Mouse (Mus musculus): ENCODE results near the gene Mst1r. TPM values are rescaled to one million over a fixed set of nuclear protein-coding genes. Genes with fewer than 3 reads are reported as not detected.

Mst1r gene
- polyA plus RNA-seq, 1 experiment: 0.16 TPM

- Histone ChIP-seq H3K4me1 (ENCODE audit: control insufficient read depth, insufficient read depth, low read length) (peaks cover 2% of the 10 kb centered on the region), H3K27me3 (ENCODE audit: control insufficient read depth, insufficient read depth, low read length, poor library complexity, severe bottlenecking) (no peaks in the 10 kb centered on the region), H3K36me3 (ENCODE audit: control insufficient read depth, insufficient read depth, low read length, poor library complexity, severe bottlenecking) (no peaks in the 10 kb centered on the region), H3K9ac (ENCODE audit: low read depth, poor library complexity, severe bottlenecking) (no peak overlapping the region), H3K9me3 (replicated peaks; ENCODE audit: control insufficient read depth, insufficient read depth, low read length, poor library complexity, severe bottlenecking) (no peaks in the 10 kb centered on the region), H3K27ac (ENCODE audit: insufficient read depth, low read length) (no peak overlapping the region), H3K4me3 (ENCODE audit: low read depth, low read length) (no peak overlapping the region)
- TF ChIP-seq POLR2A (IDR thresholded peaks at IDR 0.05; ENCODE audit: insufficient read depth, low read length) (no peak), EP300 (IDR thresholded peaks at IDR 0.05; ENCODE audit: insufficient read depth, low read depth, low read length) (no peak), CTCF (IDR thresholded peaks at IDR 0.05; ENCODE audit: low read depth, low read length) (no peak)
Observed at GRCm38 (mm10) chr9:107908410-107909158, 1.9 kb downstream of the Mst1r start.

- H3K9me3 ChIP-seq (replicated peaks; ENCODE audit: control insufficient read depth, insufficient read depth, low read length, poor library complexity, severe bottlenecking): no peaks in the 10 kb centered on the region
- H3K4me1 ChIP-seq (ENCODE audit: control insufficient read depth, insufficient read depth, low read length): peaks cover 2% of the 10 kb centered on the region
- no peaks in the 10 kb centered on the region for H3K36me3 ChIP-seq (ENCODE audit: control insufficient read depth, insufficient read depth, low read length, poor library complexity, severe bottlenecking)
Observed at GRCm38 (mm10) chr9:107910025-107910769, 3.5 kb downstream of the Mst1r start.

GRCm38 (mm10) chr9:107914764-107915420 is 8.2 kb downstream of the Mst1r start:
- Histone ChIP-seq H3K27ac (ENCODE audit: insufficient read depth, low read length) (no peak overlapping the region), H3K9ac (ENCODE audit: low read depth, poor library complexity, severe bottlenecking) (no peak overlapping the region), H3K4me3 (ENCODE audit: low read depth, low read length) (no peak overlapping the region), H3K4me1 (ENCODE audit: control insufficient read depth, insufficient read depth, low read length) (peaks cover 2% of the 10 kb centered on the region), H3K36me3 (ENCODE audit: control insufficient read depth, insufficient read depth, low read length, poor library complexity, severe bottlenecking) (no peaks in the 10 kb centered on the region), H3K27me3 (ENCODE audit: control insufficient read depth, insufficient read depth, low read length, poor library complexity, severe bottlenecking) (no peaks in the 10 kb centered on the region), H3K9me3 (replicated peaks; ENCODE audit: control insufficient read depth, insufficient read depth, low read length, poor library complexity, severe bottlenecking) (no peaks in the 10 kb centered on the region)
- TF ChIP-seq CTCF (IDR thresholded peaks at IDR 0.05; ENCODE audit: low read depth, low read length): no peak
- TF ChIP-seq EP300 (IDR thresholded peaks at IDR 0.05; ENCODE audit: insufficient read depth, low read depth, low read length): no peak
- no peak for TF ChIP-seq POLR2A (IDR thresholded peaks at IDR 0.05; ENCODE audit: insufficient read depth, low read length)

More at GRCm38 (mm10) chr9:107910025-107910769, 3.5 kb downstream of the Mst1r start:
- Histone ChIP-seq H3K27ac (ENCODE audit: insufficient read depth, low read length) (no peak overlapping the region), H3K9ac (ENCODE audit: low read depth, poor library complexity, severe bottlenecking) (no peak overlapping the region), H3K27me3 (ENCODE audit: control insufficient read depth, insufficient read depth, low read length, poor library complexity, severe bottlenecking) (no peaks in the 10 kb centered on the region), H3K4me3 (ENCODE audit: low read depth, low read length) (no peak overlapping the region)
- no peak for TF ChIP-seq CTCF (IDR thresholded peaks at IDR 0.05; ENCODE audit: low read depth, low read length)
- no peak for TF ChIP-seq POLR2A (IDR thresholded peaks at IDR 0.05; ENCODE audit: insufficient read depth, low read length)
- no peak for TF ChIP-seq EP300 (IDR thresholded peaks at IDR 0.05; ENCODE audit: insufficient read depth, low read depth, low read length)

- peaks cover 2% of the 10 kb centered on the region for H3K4me1 ChIP-seq (ENCODE audit: control insufficient read depth, insufficient read depth, low read length)
- H3K36me3 ChIP-seq (ENCODE audit: control insufficient read depth, insufficient read depth, low read length, poor library complexity, severe bottlenecking): no peaks in the 10 kb centered on the region
- no peak overlapping the region for H3K4me3 ChIP-seq (ENCODE audit: low read depth, low read length)
- H3K27ac ChIP-seq (ENCODE audit: insufficient read depth, low read length): no peak overlapping the region
- no peaks in the 10 kb centered on the region for H3K27me3 ChIP-seq (ENCODE audit: control insufficient read depth, insufficient read depth, low read length, poor library complexity, severe bottlenecking)
- H3K9me3 ChIP-seq (replicated peaks; ENCODE audit: control insufficient read depth, insufficient read depth, low read length, poor library complexity, severe bottlenecking): no peaks in the 10 kb centered on the region
- no peak overlapping the region for H3K9ac ChIP-seq (ENCODE audit: low read depth, poor library complexity, severe bottlenecking)
- TF ChIP-seq POLR2A (IDR thresholded peaks at IDR 0.05; ENCODE audit: insufficient read depth, low read length) (no peak), CTCF (IDR thresholded peaks at IDR 0.05; ENCODE audit: low read depth, low read length) (no peak), EP300 (IDR thresholded peaks at IDR 0.05; ENCODE audit: insufficient read depth, low read depth, low read length) (no peak)
Observed at GRCm38 (mm10) chr9:107917895-107918608, 11.4 kb downstream of the Mst1r start.

GRCm38 (mm10) chr9:107918884-107919283 is 12.2 kb downstream of the Mst1r start:
- Histone ChIP-seq H3K36me3 (ENCODE audit: control insufficient read depth, insufficient read depth, low read length, poor library complexity, severe bottlenecking) (no peaks in the 10 kb centered on the region), H3K4me1 (ENCODE audit: control insufficient read depth, insufficient read depth, low read length) (peaks cover 2% of the 10 kb centered on the region), H3K27me3 (ENCODE audit: control insufficient read depth, insufficient read depth, low read length, poor library complexity, severe bottlenecking) (no peaks in the 10 kb centered on the region), H3K27ac (ENCODE audit: insufficient read depth, low read length) (no peak overlapping the region), H3K9me3 (replicated peaks; ENCODE audit: control insufficient read depth, insufficient read depth, low read length, poor library complexity, severe bottlenecking) (no peaks in the 10 kb centered on the region), H3K4me3 (ENCODE audit: low read depth, low read length) (no peak overlapping the region), H3K9ac (ENCODE audit: low read depth, poor library complexity, severe bottlenecking) (no peak overlapping the region)
- TF ChIP-seq POLR2A (IDR thresholded peaks at IDR 0.05; ENCODE audit: insufficient read depth, low read length) (no peak), EP300 (IDR thresholded peaks at IDR 0.05; ENCODE audit: insufficient read depth, low read depth, low read length) (no peak), CTCF (IDR thresholded peaks at IDR 0.05; ENCODE audit: low read depth, low read length) (no peak)

Data from ES-Bruce4 (cell line).